Mouse (Mus musculus) forebrain, postnatal 0 days (tissue): Measurements from ENCODE around the gene Sat1. TPM values are rescaled to one million over a fixed set of nuclear protein-coding genes. Genes with fewer than 3 reads are reported as not detected.

Source experiments
- ATAC-seq: fragments of 200-750 bp; cut with Nextera tagmentation; 2 replicates; pipeline ENCODE4 v1.8.0; 2017; ENCODE audit warnings: mild to moderate bottlenecking, moderate library complexity
- DNase-seq: peaks from one replicate; pipeline ENCODE4 v3.0.0-alpha.2; 2015
- H3K27ac ChIP-seq: fragments of 300-500 bp; sonication (generic); 2 replicates; pipeline ENCODE4 v1.5.1; 2014; ENCODE audit warnings: low read depth, mild to moderate bottlenecking, antibody characterized with exemption, low read length, moderate library complexity, mixed read lengths
- H3K27me3 ChIP-seq: fragments of 300-500 bp; sonication (generic); 2 replicates; pipeline ENCODE4 v1.6.1; 2014; ENCODE audit warnings: mild to moderate bottlenecking, low read length, mixed read lengths; ENCODE audit not compliant: insufficient read depth
- H3K36me3 ChIP-seq: fragments of 300-500 bp; sonication (generic); 2 replicates; pipeline ENCODE4 v1.6.1; 2014; ENCODE audit warnings: mild to moderate bottlenecking, moderate library complexity; ENCODE audit not compliant: insufficient read depth
- H3K4me1 ChIP-seq: fragments of 300-500 bp; sonication (generic); 2 replicates; pipeline ENCODE4 v1.6.1; 2014; ENCODE audit warnings: antibody characterized with exemption; ENCODE audit not compliant: insufficient read depth
- H3K4me2 ChIP-seq: fragments of 300-500 bp; sonication (generic); 2 replicates; pipeline ENCODE4 v1.6.1; 2014; ENCODE audit warnings: low read depth, mild to moderate bottlenecking, moderate library complexity
- H3K4me3 ChIP-seq: fragments of 300-500 bp; sonication (generic); 2 replicates; pipeline ENCODE4 v1.5.1; 2014; ENCODE audit warnings: low read depth, low read length, mixed read lengths
- H3K9ac ChIP-seq: fragments of 300-500 bp; sonication (generic); 2 replicates; pipeline ENCODE4 v1.6.1; 2014; ENCODE audit warnings: mild to moderate bottlenecking
- H3K9me3 ChIP-seq: fragments of 300-500 bp; sonication (generic); 2 replicates; pipeline ENCODE4 v1.6.1; 2016; ENCODE audit warnings: low read length
- CTCF ChIP-seq: sonication (generic); IDR thresholded peaks from 2 replicates; pipeline ENCODE4 v1.5.1; 2016; ENCODE audit warnings: antibody characterized with exemption, control low read depth, low read depth
- WGBS: fragments of 180-500 bp; shearing (Covaris S2); extraction: QIAGEN DNeasy Blood & Tissue Kit; methylation state at CpG from one replicate; pipeline ENCODE4 v1.1.7; 2014; 5-methylcytosine and 5-hydroxymethylcytosine counted together
- polyA plus RNA-seq: library from polyadenylated mRNA; unstranded; fragments of >200 nt; fragmentation: Nextera tagmentation; extraction: Ambion mirVana; gene quantifications from 2 replicates; pipeline ENCODE4 v1.2.1, GENCODE M21; 2015
- total RNA-seq: library from RNA; depleted of rRNA; stranded (reverse); fragments of >200 nt; gene quantifications from 2 replicates; pipeline ENCODE4 v1.2.3, GENCODE M21; 2014; rRNA removed

Gene Sat1
- total RNA-seq = 41.6 and 58.4 TPM in 2 replicates
- 85.7 and 94.3 TPM in 2 replicates for polyA plus RNA-seq

GRCm38 (mm10) chrX:155216271-155216670 lies at the start of gene Sat1:
Sat1 (minus strand) TSS chrX:155216449.
- Histone ChIP-seq H3K4me2 (peak within 1 kb of the TSS; percentile 54), H3K27ac (no peak within 1 kb of the TSS), H3K4me3 (peak within 1 kb of the TSS; percentile 45), H3K9ac (peak within 1 kb of the TSS; percentile 48), H3K9me3 (no peaks in the 10 kb centered on the region), H3K4me1 (no peaks in the 10 kb centered on the region), H3K27me3 (no peaks in the 10 kb centered on the region), H3K36me3 (no peaks in the 10 kb centered on the region)
- peak; percentile 99 for ATAC-seq
- 20% methylated on average over 26 of the region's 26 CpGs for WGBS
- DNase-seq = peak; percentile 87
- peak; percentile 75 for TF ChIP-seq CTCF

GRCm38 (mm10) chrX:155262915-155263252 lies 46.6 kb upstream of the Sat1 start:
- Histone ChIP-seq H3K27ac (no peak overlapping the region), H3K36me3 (no peaks in the 10 kb centered on the region), H3K9ac (peak overlapping the region; percentile 73), H3K27me3 (no peaks in the 10 kb centered on the region), H3K4me1 (no peaks in the 10 kb centered on the region), H3K4me2 (peak overlapping the region; percentile 48), H3K4me3 (peak overlapping the region; percentile 51), H3K9me3 (no peaks in the 10 kb centered on the region)
- ATAC-seq = no peak
- no peak for DNase-seq
- no peak for TF ChIP-seq CTCF
- WGBS = 56% methylated on average over 1 of the region's 1 CpGs

GRCm38 (mm10) chrX:155262235-155262914 lies 46.1 kb upstream of the Sat1 start, which contains the start of gene Acot9:
Acot9 (plus strand) TSS chrX:155262443.
- Histone ChIP-seq H3K9me3 (no peaks in the 10 kb centered on the region), H3K27ac (peak within 1 kb of the TSS; percentile 45; the same call in 1 of the 2 replicates), H3K9ac (peak within 1 kb of the TSS; percentile 73), H3K4me1 (no peaks in the 10 kb centered on the region), H3K4me3 (peak within 1 kb of the TSS; percentile 51), H3K27me3 (no peaks in the 10 kb centered on the region), H3K36me3 (no peaks in the 10 kb centered on the region), H3K4me2 (peak within 1 kb of the TSS; percentile 48)
- WGBS = 31% methylated on average over 37 of the region's 37 CpGs
- DNase-seq (peak; percentile 88), ATAC-seq (peak; percentile 100)
- TF ChIP-seq CTCF = peak; percentile 71

- Histone ChIP-seq H3K4me3 (no peak overlapping the region), H3K27ac (no peak overlapping the region), H3K4me1 (no peaks in the 10 kb centered on the region), H3K27me3 (no peaks in the 10 kb centered on the region), H3K4me2 (no peak overlapping the region), H3K9me3 (no peaks in the 10 kb centered on the region), H3K36me3 (no peaks in the 10 kb centered on the region), H3K9ac (no peak overlapping the region)
- no peak for TF ChIP-seq CTCF
- no peak for DNase-seq
- no peak for ATAC-seq
These were observed 40.6 kb upstream of the Sat1 start for GRCm38 (mm10) chrX:155256856-155257255.

GRCm38 (mm10) chrX:155218277-155218676 lies 2.0 kb upstream of the Sat1 start:
- no peaks in the 10 kb centered on the region for H3K4me1 ChIP-seq
- H3K27ac ChIP-seq = no peak overlapping the region
- no peaks in the 10 kb centered on the region for H3K9me3 ChIP-seq
- H3K4me3 ChIP-seq = no peak overlapping the region
- H3K4me2 ChIP-seq = no peak overlapping the region
- TF ChIP-seq CTCF = no peak
- H3K27me3 ChIP-seq = no peaks in the 10 kb centered on the region
- ATAC-seq (no peak), DNase-seq (no peak)
- no peaks in the 10 kb centered on the region for H3K36me3 ChIP-seq
- WGBS = 65% methylated on average over 2 of the region's 2 CpGs
- H3K9ac ChIP-seq = no peak overlapping the region

GRCm38 (mm10) chrX:155215501-155216248 lies 574 bp downstream of the Sat1 start:
- peak overlapping the region; percentile 45 for H3K4me3 ChIP-seq
- ATAC-seq (peak; percentile 53), DNase-seq (peak; percentile 9)
- peak overlapping the region; percentile 54 for H3K4me2 ChIP-seq
- 33% methylated on average over 22 of the region's 24 CpGs for WGBS
- H3K4me1 ChIP-seq = no peaks in the 10 kb centered on the region
- no peaks in the 10 kb centered on the region for H3K27me3 ChIP-seq
- H3K9ac ChIP-seq = peak overlapping the region; percentile 48
- TF ChIP-seq CTCF = no peak
- no peaks in the 10 kb centered on the region for H3K36me3 ChIP-seq
- no peak overlapping the region for H3K27ac ChIP-seq
- H3K9me3 ChIP-seq = no peaks in the 10 kb centered on the region
